Mouse (Mus musculus): ENCODE measurements around the gene Cd33. TPM values are rescaled to one million over a fixed set of nuclear protein-coding genes. Genes with fewer than 3 reads are reported as not detected.

The Cd33 gene
- polyA plus RNA-seq, 1 experiment from 2014 or later: 2.2 TPM

DNA sequence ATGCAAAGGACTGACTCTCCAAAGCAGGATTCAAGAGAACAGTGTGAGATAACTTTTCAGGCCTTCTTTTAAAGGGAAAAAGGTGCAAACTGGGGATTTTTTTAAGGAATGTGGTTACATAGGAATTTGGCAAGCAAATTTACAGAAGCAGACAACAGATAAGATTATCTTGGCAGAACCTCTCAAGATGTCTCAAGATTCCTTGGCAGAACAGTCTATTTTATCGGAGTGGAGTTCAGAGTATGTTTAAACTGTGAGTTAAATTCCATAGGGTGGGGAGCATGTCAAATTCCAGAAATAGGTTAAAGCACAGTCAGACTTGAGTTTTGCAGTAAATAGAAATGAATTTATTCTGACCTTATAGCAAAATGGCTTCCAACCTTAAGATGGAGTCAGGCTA lies 12.7 kb upstream of the Cd33 start:
- Histone ChIP-seq H3K9ac (ENCODE audit: low read length) (no peak overlapping the region), H3K4me1 (replicated peaks; ENCODE audit: control insufficient read depth, insufficient read depth, low read length) (0 out of 2 replicates have a peak, but pooled peaks cover 2% of the 10 kb centered on the region), H3K27me3 (ENCODE audit: control insufficient read depth, insufficient read depth, low read depth, low read length) (peaks cover 2% of the 10 kb centered on the region; the same call in 1 of the 2 replicates), H3K9me3 (ENCODE audit: control insufficient read depth, low read length) (no peaks in the 10 kb centered on the region), H3K36me3 (ENCODE audit: control insufficient read depth, insufficient read depth, low read length) (no peaks in the 10 kb centered on the region), H3K4me2 (ENCODE audit: low read depth, low read length) (no peak overlapping the region), H3K27ac (ENCODE audit: low read length) (peak overlapping the region; percentile 55), H3K4me3 (ENCODE audit: low read length) (no peak overlapping the region)
- WGBS: 19% methylated on average over 1 of the region's 1 CpGs
- peak; percentile 55; the same call in 1 of the 2 replicates for ATAC-seq (ENCODE audit: low read depth)

DNA sequence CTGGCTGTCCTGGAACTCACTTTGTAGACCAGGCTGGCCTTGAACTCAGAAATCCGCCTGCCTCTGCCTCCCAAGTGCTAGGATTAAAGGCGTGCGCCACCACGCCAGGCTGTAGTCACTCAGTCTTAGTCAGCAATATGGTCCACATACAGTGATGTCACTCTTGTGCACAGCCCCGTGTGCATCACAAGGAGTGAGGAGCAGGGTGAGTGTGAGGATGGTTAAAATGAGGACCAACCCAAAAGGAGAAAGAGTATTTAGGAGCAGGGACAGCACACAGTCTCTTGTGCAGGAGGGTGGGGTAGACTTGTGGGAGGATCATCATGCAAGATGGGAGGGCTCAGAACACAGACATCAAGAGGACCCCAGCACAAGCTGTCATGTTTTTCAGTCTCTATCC lies 11.1 kb upstream of the Cd33 start:
- Histone ChIP-seq H3K27me3 (ENCODE audit: control insufficient read depth, insufficient read depth, low read depth, low read length) (no peaks in the 10 kb centered on the region), H3K27ac (ENCODE audit: low read length) (no peak overlapping the region), H3K4me3 (ENCODE audit: low read length) (no peak overlapping the region), H3K4me2 (ENCODE audit: low read depth, low read length) (no peak overlapping the region), H3K9ac (ENCODE audit: low read length) (no peak overlapping the region), H3K4me1 (replicated peaks; ENCODE audit: control insufficient read depth, insufficient read depth, low read length) (0 out of 2 replicates have a peak, but pooled peaks cover 2% of the 10 kb centered on the region), H3K9me3 (ENCODE audit: control insufficient read depth, low read length) (no peaks in the 10 kb centered on the region), H3K36me3 (ENCODE audit: control insufficient read depth, insufficient read depth, low read length) (no peaks in the 10 kb centered on the region)
- WGBS: 89% methylated on average over 5 of the region's 5 CpGs
- ATAC-seq (ENCODE audit: low read depth): 0 out of 2 replicates have a peak, but pooled peaks have one; percentile 17

DNA sequence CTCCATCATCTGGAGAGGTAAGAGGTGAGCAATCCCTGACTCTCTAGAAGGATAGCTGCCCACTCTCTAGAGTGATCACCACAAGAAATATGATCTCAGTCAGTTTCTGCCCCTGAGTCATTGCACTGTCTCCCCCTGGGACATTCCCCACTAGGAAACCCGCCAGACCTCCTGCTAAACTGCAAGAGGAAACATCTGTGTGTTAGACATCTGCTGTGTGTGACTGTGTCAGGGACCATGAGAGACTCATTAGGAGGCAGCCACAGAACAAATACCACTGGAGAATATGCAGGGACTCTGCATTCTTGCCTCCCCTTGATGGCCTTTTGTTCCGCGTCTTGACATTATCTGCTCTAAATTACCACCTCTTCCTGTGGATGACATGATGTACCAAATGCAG lies 10.3 kb upstream of the Cd33 start:
- no peaks in the 10 kb centered on the region for H3K27me3 ChIP-seq (ENCODE audit: control insufficient read depth, insufficient read depth, low read depth, low read length)
- H3K4me1 ChIP-seq (replicated peaks; ENCODE audit: control insufficient read depth, insufficient read depth, low read length): 0 out of 2 replicates have a peak, but pooled peaks cover 2% of the 10 kb centered on the region
- ATAC-seq (ENCODE audit: low read depth): no peak
- WGBS: 34% methylated on average over 3 of the region's 3 CpGs
- no peaks in the 10 kb centered on the region for H3K9me3 ChIP-seq (ENCODE audit: control insufficient read depth, low read length)
- H3K4me3 ChIP-seq (ENCODE audit: low read length): no peak overlapping the region
- no peak overlapping the region for H3K27ac ChIP-seq (ENCODE audit: low read length)
- no peak overlapping the region for H3K9ac ChIP-seq (ENCODE audit: low read length)
- no peak overlapping the region for H3K4me2 ChIP-seq (ENCODE audit: low read depth, low read length)
- no peaks in the 10 kb centered on the region for H3K36me3 ChIP-seq (ENCODE audit: control insufficient read depth, insufficient read depth, low read length)

GRCm38 (mm10) chr7:43553153-43553552 lies 8.9 kb upstream of the Cd33 start:
- Histone ChIP-seq H3K36me3 (ENCODE audit: control insufficient read depth, insufficient read depth, low read length) (no peaks in the 10 kb centered on the region), H3K27ac (ENCODE audit: low read length) (no peak overlapping the region), H3K27me3 (ENCODE audit: control insufficient read depth, insufficient read depth, low read depth, low read length) (no peaks in the 10 kb centered on the region), H3K4me2 (ENCODE audit: low read depth, low read length) (no peak overlapping the region), H3K9me3 (ENCODE audit: control insufficient read depth, low read length) (no peaks in the 10 kb centered on the region), H3K4me3 (ENCODE audit: low read length) (no peak overlapping the region), H3K9ac (ENCODE audit: low read length) (no peak overlapping the region), H3K4me1 (replicated peaks; ENCODE audit: control insufficient read depth, insufficient read depth, low read length) (0 out of 2 replicates have a peak, but pooled peaks cover 2% of the 10 kb centered on the region)
- ATAC-seq (ENCODE audit: low read depth): no peak
- whole genome bisulfite sequencing: 62% methylated on average over 4 of the region's 4 CpGs

- H3K4me2 ChIP-seq (ENCODE audit: low read depth, low read length): no peak overlapping the region
- no peak overlapping the region for H3K4me3 ChIP-seq (ENCODE audit: low read length)
- no peak overlapping the region for H3K9ac ChIP-seq (ENCODE audit: low read length)
- no peaks in the 10 kb centered on the region for H3K9me3 ChIP-seq (ENCODE audit: control insufficient read depth, low read length)
- no peak overlapping the region for H3K27ac ChIP-seq (ENCODE audit: low read length)
- WGBS: 78% methylated on average over 4 of the region's 4 CpGs
- no peak for ATAC-seq (ENCODE audit: low read depth)
- no peaks in the 10 kb centered on the region for H3K27me3 ChIP-seq (ENCODE audit: control insufficient read depth, insufficient read depth, low read depth, low read length)
- H3K36me3 ChIP-seq (ENCODE audit: control insufficient read depth, insufficient read depth, low read length): no peaks in the 10 kb centered on the region
- H3K4me1 ChIP-seq (replicated peaks; ENCODE audit: control insufficient read depth, insufficient read depth, low read length): no peaks in the 10 kb centered on the region
Observed at GRCm38 (mm10) chr7:43548206-43548605, 4.0 kb upstream of the Cd33 start.

GRCm38 (mm10) chr7:43547666-43548065 lies 3.4 kb upstream of the Cd33 start:
- no peaks in the 10 kb centered on the region for H3K27me3 ChIP-seq (ENCODE audit: control insufficient read depth, insufficient read depth, low read depth, low read length)
- no peak overlapping the region for H3K4me3 ChIP-seq (ENCODE audit: low read length)
- ATAC-seq (ENCODE audit: low read depth): no peak
- H3K9ac ChIP-seq (ENCODE audit: low read length): no peak overlapping the region
- H3K36me3 ChIP-seq (ENCODE audit: control insufficient read depth, insufficient read depth, low read length): no peaks in the 10 kb centered on the region
- 31% methylated on average over 5 of the region's 5 CpGs for WGBS
- H3K9me3 ChIP-seq (ENCODE audit: control insufficient read depth, low read length): no peaks in the 10 kb centered on the region
- no peaks in the 10 kb centered on the region for H3K4me1 ChIP-seq (replicated peaks; ENCODE audit: control insufficient read depth, insufficient read depth, low read length)
- no peak overlapping the region for H3K27ac ChIP-seq (ENCODE audit: low read length)
- no peak overlapping the region for H3K4me2 ChIP-seq (ENCODE audit: low read depth, low read length)

GRCm38 (mm10) chr7:43545656-43546545 lies 1.7 kb upstream of the Cd33 start:
- no peak overlapping the region for H3K4me3 ChIP-seq (ENCODE audit: low read length)
- WGBS: 43% methylated on average over 7 of the region's 7 CpGs
- ATAC-seq (ENCODE audit: low read depth): no peak
- no peak overlapping the region for H3K4me2 ChIP-seq (ENCODE audit: low read depth, low read length)
- no peaks in the 10 kb centered on the region for H3K4me1 ChIP-seq (replicated peaks; ENCODE audit: control insufficient read depth, insufficient read depth, low read length)
- H3K27ac ChIP-seq (ENCODE audit: low read length): no peak overlapping the region
- H3K27me3 ChIP-seq (ENCODE audit: control insufficient read depth, insufficient read depth, low read depth, low read length): no peaks in the 10 kb centered on the region
- H3K9me3 ChIP-seq (ENCODE audit: control insufficient read depth, low read length): no peaks in the 10 kb centered on the region
- no peaks in the 10 kb centered on the region for H3K36me3 ChIP-seq (ENCODE audit: control insufficient read depth, insufficient read depth, low read length)
- no peak overlapping the region for H3K9ac ChIP-seq (ENCODE audit: low read length)

DNA sequence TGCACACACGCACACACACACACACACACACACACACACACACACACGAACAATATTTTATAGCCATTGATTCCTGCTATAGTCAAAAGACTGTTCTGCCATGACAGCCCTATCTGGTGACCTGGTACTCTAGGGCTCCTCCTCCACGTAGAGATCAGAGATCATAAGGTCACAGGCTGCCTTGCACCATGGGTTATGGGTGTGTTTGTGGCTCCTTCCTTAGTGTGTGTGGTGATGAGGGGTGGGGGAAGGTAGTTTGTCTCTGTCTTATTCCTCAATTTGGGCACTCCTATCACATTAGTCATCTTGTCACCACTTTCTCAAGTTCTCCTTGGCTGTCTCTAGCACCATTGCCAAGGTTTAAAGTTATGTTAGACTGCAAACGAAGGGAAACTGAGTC lies 5.7 kb downstream of the Cd33 start:
- Histone ChIP-seq H3K4me2 (ENCODE audit: low read depth, low read length) (no peak overlapping the region), H3K27ac (ENCODE audit: low read length) (no peak overlapping the region), H3K4me1 (replicated peaks; ENCODE audit: control insufficient read depth, insufficient read depth, low read length) (no peaks in the 10 kb centered on the region), H3K27me3 (ENCODE audit: control insufficient read depth, insufficient read depth, low read depth, low read length) (no peaks in the 10 kb centered on the region), H3K36me3 (ENCODE audit: control insufficient read depth, insufficient read depth, low read length) (no peaks in the 10 kb centered on the region), H3K4me3 (ENCODE audit: low read length) (no peak overlapping the region), H3K9ac (ENCODE audit: low read length) (no peak overlapping the region), H3K9me3 (ENCODE audit: control insufficient read depth, low read length) (no peaks in the 10 kb centered on the region)
- 56% methylated on average over 4 of the region's 4 CpGs for WGBS
- no peak for ATAC-seq (ENCODE audit: low read depth)

GRCm38 (mm10) chr7:43532936-43533505 lies 11.2 kb downstream of the Cd33 start:
- H3K9ac ChIP-seq (ENCODE audit: low read length): no peak overlapping the region
- H3K4me1 ChIP-seq (replicated peaks; ENCODE audit: control insufficient read depth, insufficient read depth, low read length): no peaks in the 10 kb centered on the region
- H3K4me3 ChIP-seq (ENCODE audit: low read length): no peak overlapping the region
- 86% methylated on average over 9 of the region's 9 CpGs for WGBS
- ATAC-seq (ENCODE audit: low read depth): no peak
- H3K36me3 ChIP-seq (ENCODE audit: control insufficient read depth, insufficient read depth, low read length): no peaks in the 10 kb centered on the region
- H3K27ac ChIP-seq (ENCODE audit: low read length): no peak overlapping the region
- H3K9me3 ChIP-seq (ENCODE audit: control insufficient read depth, low read length): no peaks in the 10 kb centered on the region
- H3K4me2 ChIP-seq (ENCODE audit: low read depth, low read length): no peak overlapping the region
- no peaks in the 10 kb centered on the region for H3K27me3 ChIP-seq (ENCODE audit: control insufficient read depth, insufficient read depth, low read depth, low read length)

Data from lung, embryonic 16.5 days (tissue).